Mouse (Mus musculus) lung, embryonic 16.5 days (tissue): ENCODE data around the gene Upk3b. TPM values are rescaled to one million over a fixed set of nuclear protein-coding genes. Genes with fewer than 3 reads are reported as not detected.
"Not testable (repeated sequence)": the region's sequence is repeated elsewhere in the genome, so short reads cannot be mapped to it uniquely, and the experiment has no call there.

Experiments used
- ATAC-seq: fragments of 200-750 bp; cut with Nextera tagmentation; 2 replicates; pipeline ENCODE4 v1.8.0; 2017; ENCODE audit warnings: low read depth, mild to moderate bottlenecking, moderate library complexity
- H3K27ac ChIP-seq: fragments of 300-500 bp; sonication (generic); 2 replicates; pipeline ENCODE4 v1.5.1; 2014; ENCODE audit warnings: mild to moderate bottlenecking, control low read depth, low read length
- H3K27me3 ChIP-seq: fragments of 300-500 bp; sonication (generic); 2 replicates; pipeline ENCODE4 v1.6.1; 2014; ENCODE audit warnings: low read depth, low read length, mixed read lengths; ENCODE audit not compliant: control insufficient read depth, insufficient read depth
- H3K36me3 ChIP-seq: fragments of 300-500 bp; sonication (generic); 2 replicates; pipeline ENCODE4 v1.6.1; 2014; ENCODE audit warnings: low read length; ENCODE audit not compliant: control insufficient read depth, insufficient read depth
- H3K4me1 ChIP-seq: fragments of 300-500 bp; sonication (generic); replicated peaks from 2 replicates; pipeline ENCODE4 v1.6.1; 2014; ENCODE audit warnings: low read length, mixed read lengths; ENCODE audit not compliant: control insufficient read depth, insufficient read depth
- H3K4me2 ChIP-seq: fragments of 300-500 bp; sonication (generic); 2 replicates; pipeline ENCODE4 v1.6.1; 2014; ENCODE audit warnings: low read depth, low read length, control low read depth
- H3K4me3 ChIP-seq: fragments of 300-500 bp; sonication (generic); 2 replicates; pipeline ENCODE4 v1.5.1; 2014; ENCODE audit warnings: mild to moderate bottlenecking, low read length, control low read depth
- H3K9ac ChIP-seq: fragments of 300-500 bp; sonication (generic); 2 replicates; pipeline ENCODE4 v1.6.1; 2014; ENCODE audit warnings: low read length, control low read depth
- H3K9me3 ChIP-seq: fragments of 300-500 bp; sonication (generic); 2 replicates; pipeline ENCODE4 v1.6.1; 2016; ENCODE audit warnings: low read length; ENCODE audit not compliant: control insufficient read depth
- WGBS: fragments of 180-500 bp; shearing (Covaris S2); extraction: QIAGEN DNeasy Blood & Tissue Kit; methylation state at CpG from one replicate; pipeline ENCODE4 v1.1.7; 2014; 5-methylcytosine and 5-hydroxymethylcytosine counted together
- polyA plus RNA-seq: library from polyadenylated mRNA; unstranded; fragments of >200 nt; fragmentation: Nextera tagmentation; extraction: Ambion mirVana; gene quantifications from 2 replicates; pipeline ENCODE4 v1.2.1, GENCODE M21; 2015

The Upk3b gene
- polyA plus RNA-seq, 1 experiment from 2014 or later = 27.1 TPM

DNA sequence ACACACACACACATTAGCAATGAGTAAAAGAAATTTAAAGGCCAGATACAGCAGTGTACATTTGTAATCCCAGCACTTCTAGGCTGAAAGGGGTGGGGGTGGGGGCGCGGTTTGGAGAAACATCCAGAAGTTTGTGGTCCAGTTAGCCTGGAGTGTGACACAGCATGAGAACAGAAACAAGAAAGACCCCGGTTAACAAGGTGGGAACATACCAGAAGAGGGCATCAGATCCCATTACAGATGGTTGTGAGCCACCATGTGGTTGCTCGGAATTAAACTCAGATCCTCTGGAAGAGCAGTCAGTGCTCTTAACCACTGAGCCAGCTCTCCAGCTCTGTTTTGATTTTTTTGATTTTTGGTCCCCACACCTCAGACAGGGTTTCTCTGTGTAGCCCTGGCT lies 17.8 kb downstream of the Upk3b start:
- H3K9ac ChIP-seq = no peak overlapping the region
- H3K9me3 ChIP-seq = no peaks in the 10 kb centered on the region
- peaks cover 16% of the 10 kb centered on the region for H3K4me1 ChIP-seq
- H3K27me3 ChIP-seq = no peaks in the 10 kb centered on the region; the same call in none of the 2 replicates
- H3K36me3 ChIP-seq = no peaks in the 10 kb centered on the region
- H3K4me2 ChIP-seq = no peak overlapping the region
- H3K4me3 ChIP-seq = no peak overlapping the region
- no peak for ATAC-seq
- WGBS = 35% methylated on average over 4 of the region's 4 CpGs
- no peak overlapping the region for H3K27ac ChIP-seq

DNA sequence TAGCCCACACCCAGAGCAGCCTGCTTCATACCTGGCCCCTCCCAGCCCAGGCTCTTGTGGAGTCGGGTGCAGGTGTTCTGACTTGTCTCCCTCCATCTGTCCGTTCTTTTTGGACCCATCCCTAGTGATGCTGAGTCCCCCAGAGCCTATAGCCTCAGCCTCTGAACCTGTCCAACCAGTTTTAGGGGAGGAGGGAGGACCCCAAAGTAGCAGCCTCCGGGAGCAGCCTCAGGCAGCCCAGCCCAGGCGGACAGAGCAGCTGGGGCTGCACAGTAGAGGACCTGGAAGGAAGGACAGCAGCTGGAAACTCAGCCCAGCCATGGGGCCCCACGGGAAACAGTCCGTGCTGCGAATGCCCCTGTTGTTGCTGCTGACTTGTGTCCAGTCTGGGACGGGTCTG lies 18.8 kb downstream of the Upk3b start:
- Histone ChIP-seq H3K27me3 (no peaks in the 10 kb centered on the region; the same call in none of the 2 replicates), H3K27ac (no peak overlapping the region), H3K4me2 (no peak overlapping the region), H3K4me1 (peaks cover 5% of the 10 kb centered on the region), H3K4me3 (no peak overlapping the region), H3K9ac (no peak overlapping the region), H3K36me3 (no peaks in the 10 kb centered on the region), H3K9me3 (no peaks in the 10 kb centered on the region)
- 0 out of 2 replicates have a peak, but pooled peaks have one; percentile 24 for ATAC-seq
- 11% methylated on average over 8 of the region's 8 CpGs for WGBS

DNA sequence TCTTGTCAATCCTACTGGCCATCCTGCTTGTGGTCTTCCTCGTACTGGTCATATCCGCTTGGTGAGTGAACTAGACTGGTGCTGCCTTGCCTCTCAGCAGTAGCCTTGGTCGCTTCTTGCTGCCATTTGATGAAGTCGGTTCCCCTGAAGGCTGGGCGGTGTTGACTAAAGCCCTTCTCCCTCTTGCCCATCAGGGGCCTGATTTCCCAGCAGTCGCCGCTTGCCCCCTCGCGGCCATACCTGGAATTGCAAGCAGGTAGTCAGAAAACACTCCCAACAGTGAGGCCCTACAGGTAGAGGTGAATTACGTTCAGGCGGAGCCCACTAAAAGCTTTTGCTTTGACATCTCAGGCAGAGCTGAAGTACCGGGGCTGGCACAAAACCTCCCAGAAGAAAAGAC lies 23.3 kb downstream of the Upk3b start:
- Histone ChIP-seq H3K9me3 (no peaks in the 10 kb centered on the region), H3K9ac (no peak overlapping the region), H3K36me3 (no peaks in the 10 kb centered on the region), H3K4me1 (peaks cover 3% of the 10 kb centered on the region; the same call in 1 of the 2 replicates), H3K27ac (no peak overlapping the region), H3K4me3 (no peak overlapping the region), H3K4me2 (no peak overlapping the region), H3K27me3 (no peaks in the 10 kb centered on the region; the same call in none of the 2 replicates)
- ATAC-seq = peak; percentile 40
- WGBS = 7% methylated on average over 12 of the region's 12 CpGs

DNA sequence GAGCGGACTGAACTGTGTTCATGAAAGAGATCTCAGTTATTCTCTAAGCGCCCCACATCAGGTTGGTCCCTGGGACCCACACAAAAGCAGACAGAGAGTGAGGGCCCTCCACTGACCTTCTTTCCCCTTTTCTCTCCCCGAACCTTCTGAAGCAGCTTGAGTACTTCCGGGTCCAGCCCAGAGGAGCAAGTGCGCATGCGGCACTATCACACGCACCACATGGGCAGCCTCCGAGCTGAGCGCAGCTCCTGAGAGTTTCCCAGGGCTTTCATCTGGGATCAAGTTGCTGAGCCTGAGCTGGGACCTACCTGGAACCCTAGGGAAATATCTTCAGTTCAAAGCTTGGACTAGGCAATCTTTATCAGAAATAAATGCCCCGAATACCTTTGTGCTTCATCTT lies 25.6 kb downstream of the Upk3b start:
- 80% methylated on average over 10 of the region's 10 CpGs for WGBS
- H3K27ac ChIP-seq = no peak overlapping the region
- H3K36me3 ChIP-seq = no peaks in the 10 kb centered on the region
- no peak overlapping the region for H3K9ac ChIP-seq
- H3K4me1 ChIP-seq = no peaks in the 10 kb centered on the region
- no peak for ATAC-seq
- no peaks in the 10 kb centered on the region; the same call in none of the 2 replicates for H3K27me3 ChIP-seq
- no peaks in the 10 kb centered on the region for H3K9me3 ChIP-seq
- H3K4me3 ChIP-seq = no peak overlapping the region
- H3K4me2 ChIP-seq = no peak overlapping the region

DNA sequence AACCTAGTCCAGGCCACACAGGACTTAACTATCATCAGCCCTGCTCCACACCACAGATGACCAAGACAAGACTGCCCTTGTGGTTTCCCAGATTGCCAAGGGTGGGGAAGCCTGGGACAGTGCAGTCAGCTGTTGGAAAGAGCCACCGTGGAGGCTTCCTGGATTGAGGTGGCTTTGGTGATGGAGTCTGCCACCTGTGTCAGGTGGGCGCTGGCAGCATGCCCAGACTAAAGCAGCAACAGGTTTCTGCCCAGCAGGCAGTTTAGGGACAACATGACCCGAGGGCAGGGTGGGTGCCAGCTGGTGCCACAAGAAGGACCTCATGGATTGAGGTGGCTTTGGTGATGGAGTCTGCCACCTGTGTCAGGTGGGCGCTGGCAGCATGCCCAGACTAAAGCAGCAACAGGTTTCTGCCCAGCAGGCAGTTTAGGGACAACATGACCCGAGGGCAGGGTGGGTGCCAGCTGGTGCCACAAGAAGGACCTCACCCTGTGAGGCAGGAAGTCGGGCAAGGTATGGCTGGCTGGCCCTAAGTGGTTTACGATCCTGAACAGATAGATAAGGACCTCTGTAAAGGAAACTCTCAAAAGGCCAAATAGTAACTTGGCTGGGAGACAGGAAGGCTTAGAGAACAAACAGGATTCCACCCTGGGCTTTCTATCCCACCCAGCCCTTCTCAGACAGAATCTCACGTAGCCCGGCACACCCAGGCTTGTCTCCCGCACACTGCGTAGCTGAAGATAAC lies 28.3 kb downstream of the Upk3b start:
- peak; percentile 79 for ATAC-seq
- not testable (repeated sequence) for H3K36me3 ChIP-seq, H3K9ac ChIP-seq, H3K4me3 ChIP-seq, H3K27me3 ChIP-seq, H3K4me1 ChIP-seq, H3K4me2 ChIP-seq, H3K9me3 ChIP-seq
- WGBS = 46% methylated on average over 11 of the region's 11 CpGs
- H3K27ac ChIP-seq = 0 out of 2 replicates have a peak overlapping the region, but pooled peaks have one; percentile 17

DNA sequence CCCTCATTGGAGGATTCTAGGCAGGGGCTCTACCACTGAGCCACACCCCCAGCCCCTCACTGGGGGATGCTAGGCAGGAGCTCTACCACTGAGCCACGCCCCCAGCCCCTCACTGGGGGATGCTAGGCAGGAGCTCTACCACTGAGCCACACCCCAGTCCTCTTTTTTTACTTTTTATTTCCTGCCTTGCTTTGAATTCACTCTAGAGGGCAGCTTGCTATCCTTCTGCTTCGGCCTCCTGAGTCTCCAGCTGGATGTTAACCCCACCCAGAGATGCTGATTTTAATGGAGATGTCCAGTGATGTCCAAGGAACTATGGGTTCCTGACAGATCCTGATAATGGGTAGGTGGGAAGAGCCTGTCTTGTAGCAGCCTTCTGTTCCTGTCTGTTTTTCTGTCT lies 31.1 kb downstream of the Upk3b start:
- Histone ChIP-seq H3K36me3 (no peaks in the 10 kb centered on the region), H3K9me3 (no peaks in the 10 kb centered on the region), H3K4me2 (no peak overlapping the region), H3K4me3 (no peak overlapping the region), H3K27ac (no peak overlapping the region), H3K9ac (no peak overlapping the region), H3K27me3 (no peaks in the 10 kb centered on the region), H3K4me1 (no peaks in the 10 kb centered on the region)
- ATAC-seq = no peak
- WGBS = 65% methylated on average over 2 of the region's 2 CpGs

DNA sequence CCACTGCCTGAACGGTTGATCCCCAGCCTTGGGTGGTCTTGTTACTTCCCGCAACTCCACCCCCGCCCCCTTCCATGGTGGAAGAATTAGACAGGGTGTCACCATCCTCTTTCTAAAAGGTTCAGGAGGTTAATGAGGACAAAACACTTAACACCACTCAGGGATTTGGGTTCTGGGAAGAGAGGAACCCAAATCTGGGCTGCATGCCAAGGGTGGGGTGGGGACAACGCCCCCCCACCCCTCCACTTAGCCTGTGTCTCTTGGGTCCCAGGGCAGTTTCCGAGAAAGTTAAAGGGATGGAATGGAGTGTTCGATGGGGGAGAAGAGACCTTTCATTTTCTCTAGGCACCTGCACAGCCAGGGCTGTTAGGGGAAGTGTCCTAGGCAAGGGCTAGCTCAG lies 34.8 kb downstream of the Upk3b start:
- Histone ChIP-seq H3K4me2 (no peak overlapping the region), H3K9me3 (no peaks in the 10 kb centered on the region), H3K27ac (no peak overlapping the region), H3K27me3 (no peaks in the 10 kb centered on the region), H3K36me3 (no peaks in the 10 kb centered on the region), H3K4me1 (0 out of 2 replicates have a peak, but pooled peaks cover 2% of the 10 kb centered on the region), H3K4me3 (no peak overlapping the region), H3K9ac (no peak overlapping the region)
- 40% methylated on average over 6 of the region's 6 CpGs for WGBS
- ATAC-seq = no peak

DNA sequence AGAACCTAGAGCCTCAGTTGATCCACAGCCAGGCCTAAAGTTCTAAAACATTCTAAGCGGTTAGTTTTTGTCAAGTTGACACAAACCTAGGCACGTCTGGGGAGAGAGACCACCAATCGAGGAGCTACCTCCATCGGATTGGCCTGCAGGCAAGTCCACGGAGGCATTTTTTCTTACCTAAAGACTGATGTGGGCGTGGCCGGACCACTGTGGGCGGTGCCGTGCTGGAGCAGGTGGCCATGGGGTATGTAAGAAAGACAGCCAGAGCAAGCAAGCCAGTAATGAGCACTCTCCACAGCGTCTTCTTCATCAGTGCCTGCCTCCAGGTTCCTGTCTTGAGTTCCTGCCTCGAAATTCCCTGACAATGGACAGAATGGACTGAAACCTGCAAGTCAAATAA lies 35.2 kb downstream of the Upk3b start:
- Histone ChIP-seq H3K9ac (no peak overlapping the region), H3K27ac (no peak overlapping the region), H3K4me2 (no peak overlapping the region), H3K27me3 (no peaks in the 10 kb centered on the region), H3K4me3 (no peak overlapping the region), H3K9me3 (no peaks in the 10 kb centered on the region), H3K36me3 (no peaks in the 10 kb centered on the region), H3K4me1 (0 out of 2 replicates have a peak, but pooled peaks cover 2% of the 10 kb centered on the region)
- 58% methylated on average over 11 of the region's 11 CpGs for WGBS
- ATAC-seq = no peak

DNA sequence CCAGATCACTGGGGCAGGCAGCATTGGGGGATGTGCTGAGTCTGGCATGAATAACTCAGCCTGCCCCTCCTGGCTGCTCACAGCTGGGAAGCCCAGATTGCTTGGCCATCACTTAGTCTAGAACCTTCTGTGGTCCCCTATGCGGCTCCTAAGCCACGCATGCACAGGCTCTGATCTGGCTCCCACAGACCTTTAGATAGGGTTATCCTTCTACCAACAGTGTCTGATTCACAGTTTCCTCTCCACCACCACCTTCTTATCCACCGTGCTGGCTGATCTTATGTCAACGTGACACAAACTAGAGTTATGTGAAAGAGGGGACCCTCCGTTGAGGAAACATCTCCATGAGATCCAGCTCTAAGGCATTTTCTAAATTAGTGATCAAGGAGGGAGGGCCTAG lies 36.8 kb downstream of the Upk3b start:
- Histone ChIP-seq H3K27me3 (no peaks in the 10 kb centered on the region), H3K36me3 (no peaks in the 10 kb centered on the region), H3K9me3 (no peaks in the 10 kb centered on the region), H3K4me1 (0 out of 2 replicates have a peak, but pooled peaks cover 2% of the 10 kb centered on the region), H3K4me3 (no peak overlapping the region), H3K4me2 (no peak overlapping the region), H3K27ac (no peak overlapping the region), H3K9ac (no peak overlapping the region)
- WGBS = 77% methylated on average over 5 of the region's 5 CpGs
- no peak for ATAC-seq
